Mouse (Mus musculus) cerebellum, adult 11-12 months (tissue): Measurements from ENCODE around the gene Fads1.

Experiments used
- DNase-seq: peaks from one replicate; pipeline ENCODE4 v3.0.0; 2022

Gene Fads1

DNA sequence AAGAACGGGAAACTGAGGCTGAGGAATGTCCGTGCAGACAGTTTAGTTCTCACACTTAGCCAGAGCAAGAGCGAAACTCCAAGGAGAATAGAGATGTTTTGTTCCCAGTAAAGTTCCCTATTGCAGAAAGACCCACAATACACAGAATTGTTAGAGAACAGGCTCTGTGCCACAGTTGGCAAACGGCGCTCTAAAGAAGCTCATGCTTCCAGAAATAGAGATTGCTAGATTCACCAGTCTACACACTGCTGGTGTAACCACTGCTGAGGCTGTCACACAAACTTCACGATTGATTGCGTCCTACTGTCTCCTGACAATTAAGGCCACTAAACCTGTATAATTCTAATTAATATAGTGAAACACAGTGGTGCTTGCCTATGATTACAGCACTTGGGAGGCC lies 1.5 kb upstream of the Fads1 start:
- DNase-seq, result no peak

- no peak for DNase-seq
Measured at GRCm38 (mm10) chr19:10182142-10182541, 546 bp upstream of the Fads1 start.

- DNase-seq, result peak; percentile 80
Measured at GRCm38 (mm10) chr19:10183299-10183983, 753 bp downstream of the Fads1 start.

DNA sequence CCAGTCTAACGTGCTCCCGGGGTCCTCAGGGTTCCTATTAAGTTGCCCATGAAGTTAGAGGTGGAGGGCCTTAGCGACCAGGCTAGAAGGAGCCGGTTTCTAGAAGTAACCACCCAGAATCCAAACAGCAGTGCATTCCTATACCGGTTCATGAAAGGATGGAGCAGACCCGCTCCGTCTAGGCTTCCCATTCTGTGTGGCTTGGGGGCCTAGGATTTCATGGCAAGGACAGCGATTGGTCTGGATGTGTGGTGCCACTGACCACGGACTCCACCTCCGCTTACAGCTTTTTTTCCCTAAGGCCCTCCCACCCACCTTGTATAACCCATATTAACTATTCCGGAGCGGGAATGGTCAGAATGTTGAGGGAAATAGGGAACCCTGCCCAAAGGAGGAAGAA lies 1.4 kb downstream of the Fads1 start:
- DNase-seq, result no peak

DNA sequence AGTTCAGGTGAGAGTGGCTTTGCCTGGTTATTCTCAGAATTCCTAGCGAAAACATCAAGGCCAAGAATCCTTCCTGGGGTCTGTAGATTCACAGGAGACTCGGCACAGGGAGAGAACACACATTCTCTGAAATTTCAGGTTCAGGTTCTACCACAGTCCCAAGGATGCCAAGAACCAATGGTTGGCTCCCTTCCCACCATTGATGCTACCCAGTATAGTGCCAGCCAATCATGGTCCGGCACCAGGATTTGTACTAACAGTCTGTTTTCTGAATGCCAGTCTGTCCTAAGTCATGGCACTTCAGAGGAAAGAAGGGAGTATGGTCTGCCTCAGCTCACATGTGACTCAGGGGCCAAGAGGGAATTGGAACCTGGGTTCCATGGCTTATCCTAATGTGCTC lies 3.2 kb downstream of the Fads1 start:
- DNase-seq, result no peak

DNA sequence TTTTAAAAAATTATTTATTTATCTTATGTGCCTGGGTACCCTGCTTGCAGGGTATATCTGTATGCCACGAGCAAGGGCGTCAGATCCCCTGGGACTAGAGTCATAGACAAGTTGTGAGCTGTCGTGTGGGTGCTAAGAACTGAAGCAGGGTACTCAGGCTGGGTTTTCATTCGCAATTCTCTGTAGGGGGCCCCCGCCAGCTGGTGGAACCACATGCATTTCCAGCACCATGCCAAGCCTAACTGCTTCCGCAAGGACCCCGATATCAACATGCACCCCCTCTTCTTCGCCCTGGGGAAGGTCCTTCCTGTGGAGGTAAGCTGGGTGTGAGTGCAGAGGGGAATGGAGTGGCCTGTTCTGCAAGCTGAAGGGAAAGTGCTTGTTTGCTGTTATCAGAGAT lies 3.9 kb downstream of the Fads1 start:
- peak; percentile 45 for DNase-seq

- peak; percentile 88 for DNase-seq
Measured at GRCm38 (mm10) chr19:10188281-10188811, 5.7 kb downstream of the Fads1 start.

GRCm38 (mm10) chr19:10189022-10189421 lies 6.3 kb downstream of the Fads1 start:
- DNase-seq, result no peak

DNA sequence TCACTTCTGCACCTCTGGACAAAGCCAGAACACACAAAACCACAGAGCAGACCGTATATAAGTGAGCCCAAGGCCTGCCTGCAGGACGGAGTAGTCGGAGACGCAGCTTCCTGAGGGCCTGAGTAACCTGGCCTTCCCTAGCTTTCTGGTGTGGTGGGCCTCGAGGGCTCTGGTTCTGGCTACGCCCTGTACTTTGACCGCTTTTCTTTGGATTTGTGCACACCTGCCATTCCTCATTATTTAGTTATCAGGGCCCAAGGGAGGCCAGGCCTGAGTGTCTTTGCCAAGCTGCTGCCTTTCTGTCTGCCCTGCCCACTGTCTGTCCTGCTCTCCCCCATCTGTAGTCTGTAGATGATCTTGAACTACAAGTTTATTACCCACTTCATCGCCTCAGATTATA lies 7.3 kb downstream of the Fads1 start:
- DNase-seq, result no peak

DNA sequence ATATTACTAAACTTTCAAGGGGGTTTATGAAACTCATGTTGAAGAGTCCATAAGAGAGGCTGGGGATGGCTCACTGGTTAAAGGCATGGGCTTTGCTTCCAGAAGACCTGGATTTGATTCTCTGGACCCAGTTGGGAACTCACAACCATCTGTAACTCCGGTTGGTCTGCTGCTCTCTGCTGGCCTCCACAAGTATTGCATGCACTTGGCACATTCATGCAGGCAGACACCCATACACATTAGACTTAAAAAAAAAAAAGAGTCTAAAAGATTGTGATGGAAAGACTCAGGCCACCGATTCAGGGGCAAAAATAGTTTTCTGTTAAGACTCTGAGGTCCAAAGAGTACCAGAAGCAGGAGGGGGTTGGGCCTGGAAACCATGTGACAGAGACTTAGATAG lies 8.1 kb downstream of the Fads1 start:
- DNase-seq, result peak; percentile 48

GRCm38 (mm10) chr19:10191326-10191725 lies 8.6 kb downstream of the Fads1 start:
- no peak for DNase-seq

DNA sequence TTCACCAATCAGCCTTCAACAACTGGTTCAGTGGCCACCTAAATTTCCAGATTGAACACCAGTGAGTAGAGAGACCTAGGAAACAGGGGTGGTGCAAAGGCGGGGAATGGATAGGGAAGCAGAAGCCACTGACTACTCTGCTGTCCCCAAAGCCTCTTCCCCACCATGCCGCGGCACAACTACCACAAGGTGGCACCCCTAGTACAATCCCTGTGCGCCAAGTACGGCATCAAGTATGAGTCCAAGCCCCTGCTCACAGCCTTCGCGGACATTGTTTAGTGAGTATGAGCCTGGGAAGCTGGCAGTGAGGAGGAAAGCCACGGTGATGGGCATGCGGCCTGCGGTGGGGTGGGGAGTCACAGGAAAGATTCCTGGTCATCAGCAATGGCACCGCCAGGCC lies 11.6 kb downstream of the Fads1 start:
- DNase-seq, result no peak

- no peak for DNase-seq
Measured at GRCm38 (mm10) chr19:10195252-10195651, 12.6 kb downstream of the Fads1 start.

- no peak for DNase-seq
Measured at GRCm38 (mm10) chr19:10197130-10197529, 14.4 kb downstream of the Fads1 start.

GRCm38 (mm10) chr19:10198286-10198685 lies 15.6 kb downstream of the Fads1 start:
- no peak for DNase-seq

- peak; percentile 55 for DNase-seq
Measured at GRCm38 (mm10) chr19:10198723-10199122, 16.0 kb downstream of the Fads1 start.

DNA sequence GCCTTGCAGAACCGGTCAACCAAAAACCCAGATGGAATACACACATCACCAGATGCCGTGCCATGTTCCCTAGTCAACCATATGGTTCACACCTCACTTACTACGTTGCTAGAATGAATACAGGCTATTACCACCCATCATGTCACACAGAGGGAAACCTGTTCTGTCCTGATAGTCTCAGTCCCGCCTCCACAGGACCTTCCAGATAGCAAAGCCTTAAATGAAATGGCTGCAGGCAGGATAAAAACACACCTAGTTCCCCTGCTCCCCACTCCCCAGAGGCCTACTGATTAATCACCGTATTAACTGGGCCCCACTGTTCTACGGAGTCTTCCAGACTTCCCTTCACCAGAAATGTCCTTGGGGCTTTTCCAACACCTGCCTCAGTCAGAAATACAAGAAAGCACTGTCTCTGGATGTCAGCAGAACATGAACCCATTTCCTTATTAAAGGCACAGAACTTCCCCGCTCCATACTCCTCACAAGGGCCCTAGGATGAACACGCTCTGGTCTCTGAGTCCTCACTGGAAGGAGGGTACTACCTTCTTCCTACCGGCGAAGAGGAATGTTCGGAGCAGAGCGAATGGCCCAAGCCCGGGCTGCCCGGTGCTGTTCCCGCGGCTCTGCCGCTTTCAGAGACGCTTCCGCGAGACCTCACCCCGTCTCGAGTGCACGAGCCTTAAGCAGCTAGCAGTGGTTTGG lies 20.6 kb downstream of the Fads1 start:
- DNase-seq, result peak; percentile 39

GRCm38 (mm10) chr19:10203848-10204615 lies 21.3 kb downstream of the Fads1 start, which contains the start of the genes Tmem258 and Fen1:
Gene Tmem258, plus strand, starts transcription at chr19:10204014.
Gene Fen1, minus strand, starts transcription at chr19:10204169.
- peak; percentile 90 for DNase-seq

DNA sequence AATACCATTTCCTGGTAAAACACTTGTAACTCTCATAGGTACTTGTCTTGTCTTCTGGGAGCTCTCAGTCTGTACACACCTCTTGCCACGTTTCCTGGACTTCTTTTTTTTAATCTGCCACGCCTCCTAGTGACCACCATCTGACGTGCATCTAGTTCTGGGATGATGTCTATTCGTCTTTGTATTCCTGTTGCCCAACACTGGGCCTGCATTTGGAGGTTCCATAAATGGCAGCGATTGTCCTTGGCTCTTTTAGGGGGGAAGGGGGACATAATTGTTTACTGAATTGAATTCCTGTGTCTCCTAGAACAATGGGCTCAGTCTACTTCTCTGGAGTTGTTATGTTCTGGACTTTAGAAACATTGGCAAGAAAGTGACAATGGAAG lies 21.9 kb downstream of the Fads1 start:
- DNase-seq, result peak; percentile 59

DNA sequence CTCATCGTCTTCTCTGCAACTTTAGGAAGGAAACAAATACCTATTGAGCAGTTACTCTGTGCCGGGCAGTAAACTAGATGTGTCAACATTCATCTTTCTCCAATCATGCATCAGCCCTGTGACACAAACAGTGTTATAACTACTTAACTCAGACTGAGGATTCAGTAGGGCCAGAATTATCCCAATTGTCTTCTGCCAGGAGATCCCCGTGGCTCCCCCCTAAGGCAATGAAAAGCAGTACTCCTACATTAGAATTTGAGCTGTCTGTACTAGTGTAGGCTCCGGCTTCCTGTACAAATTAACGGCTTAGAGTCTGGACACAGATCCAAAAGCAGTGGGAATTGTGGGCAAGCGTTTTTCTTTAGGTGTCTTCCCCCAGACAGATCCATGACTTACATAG lies 22.4 kb downstream of the Fads1 start:
- no peak for DNase-seq

- DNase-seq, result no peak
Measured at GRCm38 (mm10) chr19:10208851-10209250, 26.2 kb downstream of the Fads1 start.

GRCm38 (mm10) chr19:10210885-10211284 lies 28.2 kb downstream of the Fads1 start:
- no peak for DNase-seq

DNA sequence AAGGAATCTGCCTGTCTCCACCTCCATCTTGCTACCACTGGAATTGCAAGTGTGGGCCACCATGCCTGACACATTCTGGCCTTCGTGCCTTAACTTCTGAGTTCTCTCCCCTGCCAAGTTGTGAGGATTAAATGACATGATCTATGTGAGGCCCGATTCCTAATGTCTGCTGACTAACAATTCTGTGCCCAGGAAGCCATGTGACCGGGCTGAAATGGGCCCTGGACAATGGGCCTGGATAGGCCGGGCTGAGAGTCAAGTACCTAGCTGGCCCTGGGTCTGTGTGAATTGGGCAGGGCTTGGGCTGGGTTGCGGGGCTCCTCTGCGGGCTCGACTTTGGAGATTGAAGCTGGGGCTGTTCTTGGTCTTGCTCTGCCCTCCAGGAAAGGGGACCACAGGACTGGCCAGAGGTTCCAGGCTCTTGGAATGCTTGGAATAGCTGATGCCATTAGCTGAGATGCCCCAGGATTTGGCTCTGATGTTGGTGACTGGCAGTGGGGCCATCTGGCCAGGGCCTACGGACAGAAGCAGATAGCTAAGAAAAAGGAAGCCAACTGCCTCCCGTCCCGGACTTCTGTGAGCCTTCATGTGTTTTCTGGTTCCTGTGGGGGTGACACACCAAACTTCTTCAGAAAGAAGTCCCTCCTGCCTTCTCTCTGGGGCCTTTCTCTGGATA lies 31.2 kb downstream of the Fads1 start:
- no peak for DNase-seq
